Mouse (Mus musculus) layer of hippocampus, adult 18-20 months (tissue): ENCODE results near the gene Rbfox2. TPM values are rescaled to one million over a fixed set of nuclear protein-coding genes. Genes with fewer than 3 reads are reported as not detected.
"Not testable (repeated sequence)": the region's sequence is repeated elsewhere in the genome, so short reads cannot be mapped to it uniquely, and the experiment has no call there.

Experiments used
- DNase-seq, 2 experiments: peaks; one replicate each; pipeline ENCODE4 v3.0.0; 2022; ENCODE audit warnings: low spot score in 2 of 2
- total RNA-seq, 2 experiments: library from RNA; stranded (reverse); gene quantifications; 2 replicates each; pipeline ENCODE4 v1.2.3; 2021

Rbfox2 gene
- total RNA-seq, 2 experiments from 2014 or later = 238 to 245 TPM

DNA sequence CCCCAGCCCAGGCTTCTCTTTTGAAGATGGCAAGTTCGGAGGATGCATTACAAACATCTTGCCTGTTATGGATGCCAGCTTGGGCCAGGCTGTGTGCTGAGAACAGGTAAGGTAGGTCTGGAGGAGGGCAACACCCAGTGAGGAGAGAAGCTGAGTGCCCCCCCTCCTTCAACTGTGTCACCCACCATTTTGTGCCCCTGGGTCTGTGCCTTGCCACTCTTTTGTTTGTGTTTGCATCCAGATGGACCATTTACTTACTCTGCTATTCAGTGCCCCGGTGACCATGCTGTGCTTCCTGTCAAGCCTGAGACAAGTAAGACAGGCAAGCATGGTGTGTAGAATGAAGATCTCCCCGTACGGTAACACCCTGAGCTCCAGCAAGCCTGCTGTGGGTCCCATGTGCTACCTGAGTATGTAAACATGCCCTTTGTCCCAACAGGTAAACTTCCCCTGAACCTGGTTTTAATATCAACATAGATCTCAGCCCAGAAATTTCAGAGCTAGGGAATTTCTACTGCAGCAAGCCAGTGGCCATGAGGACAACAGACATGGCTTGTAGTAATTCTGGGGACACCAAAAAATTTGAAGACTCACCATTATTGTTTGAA lies 234.1 kb downstream of the Rbfox2 start:
- no peak for DNase-seq

DNA sequence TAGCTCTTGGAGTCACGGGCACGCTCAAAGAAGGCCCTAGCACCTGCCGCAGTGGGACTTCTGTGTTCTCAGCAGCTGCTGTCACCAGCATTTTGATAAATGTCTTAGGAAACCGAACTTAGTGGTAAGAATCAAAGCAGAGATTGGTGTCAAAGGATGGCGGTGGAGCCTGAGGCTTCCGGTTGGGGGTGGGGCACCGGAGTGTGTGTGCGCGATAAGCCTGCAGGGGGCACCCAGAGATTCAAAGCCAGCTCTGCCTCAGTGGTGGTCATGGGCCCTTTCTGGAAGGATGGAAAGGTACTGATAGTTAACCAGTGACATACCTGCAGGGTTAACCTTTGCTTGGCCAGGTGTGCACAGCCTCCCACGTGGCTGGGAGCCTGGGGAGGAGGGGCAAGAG lies 235.3 kb downstream of the Rbfox2 start:
- no peak for DNase-seq

GRCm38 (mm10) chr15:77070745-77071268 lies 236.0 kb downstream of the Rbfox2 start:
- no peak for DNase-seq

GRCm38 (mm10) chr15:77069019-77069418 lies 237.8 kb downstream of the Rbfox2 start:
- peak in 1 of 2 experiments; percentile 75 for DNase-seq

DNA sequence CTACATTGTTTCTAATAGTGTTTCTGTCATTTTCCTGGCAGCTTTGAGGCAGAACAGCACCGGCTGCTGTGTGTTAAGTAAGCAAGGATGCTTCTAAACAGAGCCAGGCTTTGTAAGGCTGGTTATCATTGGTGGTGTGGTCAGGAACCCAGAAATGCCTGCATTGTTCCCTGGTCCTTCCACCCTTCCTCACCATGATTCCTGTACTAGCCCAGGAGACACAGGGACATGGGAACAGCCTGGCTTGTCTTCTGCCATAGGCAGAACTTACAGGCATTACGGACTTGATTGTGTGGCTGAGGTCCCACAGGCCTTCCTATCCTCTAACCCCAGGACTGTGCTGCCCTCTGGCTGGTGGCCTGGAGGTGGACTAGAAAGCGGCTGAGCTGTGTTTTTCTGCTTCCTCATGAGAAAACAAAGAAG lies 238.4 kb downstream of the Rbfox2 start:
- DNase-seq = peak in 1 of 2 experiments; percentile 79

GRCm38 (mm10) chr15:77066233-77066632 lies 240.6 kb downstream of the Rbfox2 start:
- DNase-seq = peak in 1 of 2 experiments; percentile 78

GRCm38 (mm10) chr15:77065259-77065852 lies 241.4 kb downstream of the Rbfox2 start:
- DNase-seq = no peak

- no peak for DNase-seq
Observed at GRCm38 (mm10) chr15:77062746-77063145, 244.1 kb downstream of the Rbfox2 start.

DNA sequence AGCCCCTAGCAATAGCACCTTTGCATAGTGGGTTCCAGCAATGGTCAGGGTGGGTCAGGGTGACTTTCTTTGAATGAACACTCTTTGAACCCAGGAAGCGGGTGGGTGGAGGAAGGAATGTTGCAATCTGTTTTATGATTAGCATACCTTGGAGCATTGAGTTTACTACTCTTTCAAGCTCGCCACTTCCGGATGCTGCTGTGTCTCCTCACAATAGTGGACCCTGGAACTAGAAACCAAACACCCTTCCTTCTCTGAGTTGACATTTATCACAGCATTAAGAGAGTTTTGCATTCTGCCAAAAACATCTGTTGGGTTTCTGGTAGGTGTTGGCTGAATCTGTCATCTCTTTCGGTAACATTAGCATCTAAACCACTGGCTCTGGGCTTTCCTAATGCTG lies 247.4 kb downstream of the Rbfox2 start:
- DNase-seq = not testable (repeated sequence)

DNA sequence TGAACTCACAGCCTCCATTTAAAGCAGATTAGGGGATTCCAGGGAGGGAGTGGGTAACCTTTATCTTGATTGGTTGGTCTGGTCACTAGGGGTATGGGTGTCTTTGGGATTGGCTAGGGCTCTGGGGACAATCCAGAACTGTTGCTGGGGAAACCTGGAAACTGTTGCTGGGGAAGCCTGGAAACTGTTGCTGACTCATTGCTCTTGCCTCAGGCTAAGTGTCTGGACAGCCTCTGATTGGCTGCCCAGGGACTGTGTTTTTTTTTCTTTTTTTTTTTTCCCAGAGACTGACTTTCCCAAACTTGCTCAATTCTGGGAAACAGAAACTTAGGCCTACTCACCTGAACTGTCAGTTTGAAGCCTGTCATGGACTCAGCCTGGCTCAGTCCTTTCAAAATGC lies 248.2 kb downstream of the Rbfox2 start:
- DNase-seq = no peak

- no peak for DNase-seq
Observed at GRCm38 (mm10) chr15:77056791-77057051, 250.1 kb downstream of the Rbfox2 start.

GRCm38 (mm10) chr15:77056001-77056790 lies 250.6 kb downstream of the Rbfox2 start:
- DNase-seq = no peak

DNA sequence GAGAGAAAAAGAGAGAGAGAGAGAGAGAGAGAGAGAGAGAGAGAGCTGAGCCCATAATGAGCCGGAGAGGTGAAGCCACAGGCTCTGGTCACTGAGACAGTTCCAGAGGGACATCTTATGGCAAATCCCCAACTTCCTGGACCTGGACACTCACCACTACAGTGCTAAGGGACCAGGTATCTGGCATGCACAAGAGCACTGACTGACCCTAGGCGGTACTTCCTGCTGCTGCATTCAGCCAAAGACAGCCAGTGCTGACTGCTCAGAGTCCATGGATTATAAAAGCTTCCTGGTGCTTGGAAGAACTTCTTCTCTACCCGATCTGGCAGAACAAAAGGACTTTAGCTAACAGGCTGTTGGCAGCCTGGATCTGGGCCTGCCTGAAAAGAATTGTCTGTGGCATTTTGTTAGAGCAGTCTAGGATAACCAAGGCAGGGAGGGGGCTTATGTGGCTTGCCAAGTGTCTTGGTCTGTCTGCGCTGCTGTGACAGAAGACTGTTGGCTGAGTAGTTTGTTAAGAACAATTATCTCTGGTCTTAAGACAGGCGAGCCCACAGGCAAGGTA lies 252.1 kb downstream of the Rbfox2 start:
- DNase-seq = no peak

GRCm38 (mm10) chr15:77053021-77053420 lies 253.8 kb downstream of the Rbfox2 start:
- DNase-seq = no peak

GRCm38 (mm10) chr15:77052176-77052575 lies 254.6 kb downstream of the Rbfox2 start:
- DNase-seq = no peak

DNA sequence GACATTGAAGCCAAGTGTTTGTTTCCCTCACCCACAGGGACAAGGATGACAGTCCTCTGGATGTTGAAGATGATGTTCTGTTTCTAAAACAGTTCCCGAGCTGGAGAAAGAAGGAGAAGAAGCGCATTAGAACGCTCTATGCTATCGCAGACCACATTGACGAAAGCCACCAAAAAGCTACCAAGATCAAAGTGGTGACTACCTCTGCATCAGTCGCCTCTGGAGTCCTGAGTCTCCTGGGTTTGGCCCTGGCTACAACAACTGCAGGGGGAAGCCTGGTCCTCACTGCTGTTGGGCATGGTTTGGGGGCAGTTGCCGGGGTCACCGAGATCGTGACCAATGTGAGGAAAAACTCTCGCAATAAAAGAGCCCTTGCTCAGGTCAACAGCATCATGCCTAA lies 256.2 kb downstream of the Rbfox2 start, which contains the start of gene Mb:
Gene Mb (minus strand): TSS at position 101 of the 400 bp plus-strand sequence.
- DNase-seq = no peak

- no peak for DNase-seq
Observed at GRCm38 (mm10) chr15:77045609-77046008, 261.2 kb downstream of the Rbfox2 start.

GRCm38 (mm10) chr15:77044597-77045320 lies 262.0 kb downstream of the Rbfox2 start, which contains the start of gene Apol6:
TSS of gene Apol6 (plus strand) at chr15:77044729.
- DNase-seq = no peak

- DNase-seq = no peak
Observed at GRCm38 (mm10) chr15:77040784-77041183, 266.0 kb downstream of the Rbfox2 start.

DNA sequence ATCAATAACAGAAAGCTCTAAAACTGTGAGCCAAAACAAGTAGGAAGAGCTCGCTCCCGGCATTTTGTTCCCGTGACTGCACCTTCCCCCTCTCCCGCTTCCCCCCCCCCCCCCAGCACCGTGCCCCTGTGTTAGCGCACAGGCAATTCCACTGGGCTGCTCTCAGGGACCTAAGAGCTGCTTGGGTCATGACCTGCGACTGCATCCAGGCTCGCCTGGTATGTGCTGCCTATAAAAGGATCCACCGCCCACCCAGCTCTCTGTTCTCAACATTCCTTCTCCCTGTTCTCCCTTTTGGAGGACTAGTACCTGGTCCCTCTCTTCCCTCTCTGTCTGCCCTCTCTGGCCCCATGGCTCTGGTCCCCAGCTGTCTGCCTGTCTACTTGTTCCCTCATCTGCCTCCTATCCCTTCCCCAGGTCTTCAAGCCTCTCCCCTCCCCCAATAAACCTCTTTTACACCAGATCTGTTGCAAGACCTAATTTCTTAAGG lies 267.5 kb downstream of the Rbfox2 start:
- DNase-seq = no peak
